Comparison of ENCODE assay signal across 15 mouse cellular contexts in the genomic region with DNA sequence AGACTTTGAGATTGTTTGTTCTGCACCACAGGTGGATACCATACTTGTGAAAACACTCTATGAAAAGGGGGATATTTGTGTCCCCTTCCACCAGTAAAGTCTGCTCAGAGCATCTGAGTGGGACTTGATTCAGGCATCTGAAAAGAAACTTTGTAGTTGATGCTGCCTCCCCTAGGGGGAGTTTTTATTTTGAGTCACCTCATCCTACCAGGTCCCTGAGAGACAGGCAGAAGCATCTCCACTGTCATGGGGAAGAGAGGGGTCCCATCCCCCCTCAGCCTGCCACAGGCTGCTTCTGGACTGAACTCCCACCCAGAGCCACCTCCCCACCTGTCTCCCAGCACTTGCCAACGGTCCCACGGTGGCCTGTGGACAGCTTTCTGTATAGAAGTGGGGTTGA. TPM values are rescaled to one million over a fixed set of nuclear protein-coding genes. Genes with fewer than 3 reads are reported as not detected.
A peak's percentile ranks its signal among the peaks of the same experiment; 100 is the strongest.
DNase-seq lines count a peak whose midpoint lies in the region; ATAC-seq and TF ChIP-seq lines count a peak whose summit lies in the region.
"Had no signal": no experiment of that assay in that cellular context is flagged by ENCODE, and none has a peak within 500 bp of the region (broad histone marks: within the 10 kb centered on the region; RNA-seq: fewer than 3 reads in every experiment).

No protein-coding gene starts in this region.

- TF ChIP-seq CTCF in liver, adult 2 months (IDR thresholded peaks at IDR 0.05; ENCODE audit: low read depth, low read length): peak; percentile 25; the same call in 1 of the 2 replicates

- no peaks in the 10 kb centered on the region for H3K4me1 ChIP-seq in liver, adult 2 months (ENCODE audit: control insufficient read depth, insufficient read depth, low read length)
- H3K4me1 ChIP-seq: limb, embryonic 10.5 days; lung, embryonic 15.5 days; midbrain, embryonic 10.5 days had no signal

- no peak overlapping the region for H3K9ac ChIP-seq in liver, adult 2 months (ENCODE audit: low read depth, low read length)
- H3K9ac ChIP-seq: hindbrain, embryonic 13.5 days; lung, embryonic 15.5 days had no signal

- 53% methylated on average over 2 of the region's 2 CpGs for WGBS in liver, adult 2 months

- H3K36me3 ChIP-seq in liver, adult 2 months (ENCODE audit: control insufficient read depth, insufficient read depth, low read length): peaks cover 5% of the 10 kb centered on the region; the same call in 1 of the 2 replicates
- H3K36me3 ChIP-seq: limb, embryonic 10.5 days; lung, embryonic 15.5 days; midbrain, embryonic 10.5 days had no signal

- ATAC-seq in cerebellum, adult (ENCODE audit: insufficient number of reproducible peaks, low FRiP score, low TSS enrichment): no peak

- peak; percentile 20 for DNase-seq in embryo, embryonic 10.5 days (ENCODE audit: low spot score)
- no peak for DNase-seq in embryo, embryonic 10 days (ENCODE audit: low spot score)
- no peak for DNase-seq in liver, adult 2 months (ENCODE audit: extremely low read depth, low read depth, low spot score)
- DNase-seq in liver (no peak), A20 (ENCODE audit: low read depth, low spot score) (peak; percentile 18)
- peak; percentile 66 for DNase-seq in induced T-regulatory cell, adult 2 months (ENCODE audit: low read depth)
- DNase-seq in testis, postnatal 10 days (ENCODE audit: low spot score): no peak
- DNase-seq: adrenal gland, postnatal 10 days; cerebellum, adult 18-20 months; gastrocnemius, postnatal 14 days had no signal

- H3K27ac ChIP-seq in liver, adult 2 months (replicated peaks; ENCODE audit: insufficient read depth, low read depth, low read length): no peak overlapping the region
- H3K27ac ChIP-seq: hindbrain, embryonic 13.5 days; limb, embryonic 10.5 days; lung, embryonic 15.5 days; midbrain, embryonic 10.5 days had no signal

- no peak for TF ChIP-seq POLR2A in liver, adult 2 months (IDR thresholded peaks at IDR 0.05; ENCODE audit: extremely low read depth, insufficient read depth, low read length)

- no peak overlapping the region for H3K4me3 ChIP-seq in liver, adult 2 months (ENCODE audit: insufficient read depth, low read depth, low read length)
- H3K4me3 ChIP-seq: hindbrain, embryonic 13.5 days; limb, embryonic 10.5 days; lung, embryonic 15.5 days; midbrain, embryonic 10.5 days had no signal

- H3K79me2 ChIP-seq in liver, adult 2 months (ENCODE audit: control insufficient read depth, insufficient read depth, low read length): no peaks in the 10 kb centered on the region

- H3K27me3 ChIP-seq in liver, adult 2 months (ENCODE audit: control insufficient read depth, insufficient read depth, low read length): no peaks in the 10 kb centered on the region

RNA-seq across cellular contexts. Expression of a gene that starts 52.8 kb away (rescaled TPM):
- 6.4 and 8.5 TPM in 2 replicates for total RNA-seq in liver, adult 2 months (2014; rRNA removed)
- 2.9 and 8.1 TPM in 2 replicates for polyA plus RNA-seq in liver, adult 2 months (2012; rRNA removed)

RNA-seq across cellular contexts. Expression of a gene that starts 57.9 kb away (rescaled TPM):
- 41.6 and 41.8 TPM in 2 replicates for total RNA-seq in liver, adult 2 months (2014; rRNA removed)
- polyA plus RNA-seq in liver, adult 2 months (2012; rRNA removed): 37.4 and 39.9 TPM in 2 replicates

Comparison
In these comparisons a context has a peak if more than half of its experiments do, and no peak if none do; other contexts are left out.
1. DNase-seq: peak in embryo, embryonic 10.5 days (single experiment), A20 (single experiment) and induced T-regulatory cell, adult 2 months (single experiment); none in embryo, embryonic 10 days (single experiment), liver, adult 2 months (single experiment), liver (single experiment) and testis, postnatal 10 days (single experiment).